In genomic region chr10:24961112-24961511, GRCm38 (mm10) we compare ENCODE assay signal across 9 mouse cellular contexts. TPM values are rescaled to one million over a fixed set of nuclear protein-coding genes. Genes with fewer than 3 reads are reported as not detected.
DNase-seq lines count a peak whose midpoint lies in the region; ATAC-seq and TF ChIP-seq lines count a peak whose summit lies in the region.
"Had no signal": no experiment of that assay in that cellular context is flagged by ENCODE, and none has a peak within 500 bp of the region (broad histone marks: within the 10 kb centered on the region; RNA-seq: fewer than 3 reads in every experiment).

No protein-coding gene starts in this region.

- TF ChIP-seq EP300 in heart, postnatal 0 days (IDR thresholded peaks at IDR 0.05; ENCODE audit: low read depth) = no peak

- ATAC-seq in heart, postnatal 0 days (ENCODE audit: insufficient read depth, low read depth) = 0 out of 2 replicates have a peak, but pooled peaks have one; percentile 24
- peak; percentile 46 for ATAC-seq in activated CD4-positive, CD25-positive, alpha-beta regulatory T cell, adult 4 months
- ATAC-seq in monocyte, adult 5-6 weeks (replicated peaks; ENCODE audit: insufficient number of reproducible peaks, low FRiP score, low TSS enrichment, poor library complexity, severe bottlenecking) = no peak

- peak; percentile 45 for TF ChIP-seq CTCF in heart, postnatal 0 days (IDR thresholded peaks at IDR 0.05; ENCODE audit: low read depth)

- no peak overlapping the region for H3K27ac ChIP-seq in heart, postnatal 0 days (ENCODE audit: low read depth)
- H3K27ac ChIP-seq: limb, embryonic 15.5 days had no signal

- H3K4me1 ChIP-seq in heart, postnatal 0 days (ENCODE audit: control insufficient read depth, insufficient read depth) = peaks cover 4% of the 10 kb centered on the region; the same call in 1 of the 2 replicates

- DNase-seq in heart, postnatal 0 days (ENCODE audit: low spot score) = peak; percentile 59
- no peak for DNase-seq in heart, postnatal 36 days
- peak; percentile 8 for DNase-seq in CD4-positive helper T cell, adult 2 months (ENCODE audit: low read depth, low spot score)
- DNase-seq in large intestine, adult 2 months (ENCODE audit: low read depth, low spot score) = peak; percentile 18
- DNase-seq in heart, postnatal 14 days = no peak
- no peak for DNase-seq in right cerebral cortex, postnatal 36 days (ENCODE audit: low spot score in 2 of 2)

- no peaks in the 10 kb centered on the region for H3K9me3 ChIP-seq in heart, postnatal 0 days (replicated peaks; ENCODE audit: control insufficient read depth, low read length)
- H3K9me3 ChIP-seq: limb, embryonic 15.5 days had no signal

- H3K9ac ChIP-seq in heart, postnatal 0 days (replicated peaks; ENCODE audit: low read depth, low read length) = no peak overlapping the region
- H3K9ac ChIP-seq: limb, embryonic 15.5 days had no signal

- H3K4me3 ChIP-seq in heart, postnatal 0 days (ENCODE audit: low read depth, low read length) = no peak overlapping the region
- H3K4me3 ChIP-seq: limb, embryonic 15.5 days had no signal

- WGBS in heart, postnatal 0 days = 44% methylated on average over 2 of the region's 2 CpGs
- WGBS in large intestine, adult 2 months = 49% methylated on average over 2 of the region's 2 CpGs

- H3K27me3 ChIP-seq in heart, postnatal 0 days (ENCODE audit: control insufficient read depth, insufficient read depth, low read length) = peaks cover 16% of the 10 kb centered on the region; the same call in 1 of the 2 replicates

- no peak overlapping the region for H3K4me2 ChIP-seq in heart, postnatal 0 days (ENCODE audit: low read depth, low read length)
- H3K4me2 ChIP-seq: limb, embryonic 15.5 days had no signal

- H3K36me3 ChIP-seq in heart, postnatal 0 days (replicated peaks; ENCODE audit: control insufficient read depth, insufficient read depth, low read length) = no peaks in the 10 kb centered on the region
- H3K36me3 ChIP-seq: limb, embryonic 15.5 days had no signal

- intact Hi-C loops in heart, postnatal 36 days (cut with DNase I) = loop anchor here (1.0 to 5.0 kb wide), 2 partner anchors 258 to 276 kb away; no protein-coding TSS in a partner anchor
- intact Hi-C loops in heart, postnatal 14 days (cut with DNase I) = loop anchor here (5.0 kb wide), 1 partner anchor 526 kb away; no protein-coding TSS in a partner anchor

RNA-seq across cellular contexts. Expression of gene Arg1, which starts 33.8 kb away (rescaled TPM):
- 1.1 and 3.5 TPM in 2 replicates for total RNA-seq in heart, postnatal 0 days (2014; rRNA removed; ENCODE audit: low replicate concordance)
- polyA plus RNA-seq in heart, postnatal 0 days (2015; fragmentation: Nextera tagmentation; extraction: Ambion mirVana) = 0.23 and 0.27 TPM in 2 replicates
- total RNA-seq in heart, postnatal 36 days (2021) = not detected
- polyA plus RNA-seq in activated CD4-positive, CD25-positive, alpha-beta regulatory T cell, adult 4 months (2017; shearing (Covaris generic)) = 1 to 10 TPM; 1.2 TPM
- polyA plus RNA-seq in large intestine, adult 2 months (2012; rRNA removed) = 0.35 and 0.55 TPM in 2 replicates
- total RNA-seq in heart, postnatal 14 days (2021) = under 1 TPM in 1 of 2 experiments, not detected in 1; 0.19 TPM
- not detected in 3 replicates for total RNA-seq in monocyte, adult 5-6 weeks (2017)

Comparison
In these comparisons a context has a peak if more than half of its experiments do, and no peak if none do; other contexts are left out.
1. DNase-seq: peak in heart, postnatal 0 days (single experiment), CD4-positive helper T cell, adult 2 months (single experiment) and large intestine, adult 2 months (single experiment); none in heart, postnatal 36 days (0 of 2), heart, postnatal 14 days (0 of 2) and right cerebral cortex, postnatal 36 days (0 of 2).